Mouse (Mus musculus) CH12.LX (cell line): Measurements from ENCODE around the gene Prpf40b. TPM values are rescaled to one million over a fixed set of nuclear protein-coding genes. Genes with fewer than 3 reads are reported as not detected.

Source experiments
- DNase-seq: peaks from one replicate; pipeline ENCODE4 v3.0.0-alpha.2; 2013; ENCODE audit errors: extremely low read depth
- H3K27ac ChIP-seq: 2 replicates; pipeline ENCODE4 v1.5.1; 2012; ENCODE audit warnings: low read depth, mild to moderate bottlenecking, control low read depth, moderate library complexity; ENCODE audit not compliant: insufficient read depth
- H3K27me3 ChIP-seq: replicated peaks from 2 replicates; pipeline ENCODE3; 2012; ENCODE audit warnings: inconsistent platforms
- H3K36me3 ChIP-seq, 2 experiments: replicated peaks in 1 of 2; 2 replicates each; pipeline versions ENCODE3 to v1.6.1; 2012; ENCODE audit warnings: inconsistent platforms in 1 of 2, low read length in 1 of 2, mild to moderate bottlenecking in 1 of 2, mixed read lengths in 1 of 2, moderate library complexity in 1 of 2; ENCODE audit not compliant: control insufficient read depth in 1 of 2, insufficient read depth in 1 of 2
- H3K4me1 ChIP-seq, 2 experiments: 2 replicates each; pipeline ENCODE4 v1.6.1; 2012; ENCODE audit warnings: inconsistent platforms in 1 of 2, moderate library complexity in 1 of 2; ENCODE audit not compliant: insufficient read depth in 2 of 2, control insufficient read depth in 1 of 2
- H3K4me2 ChIP-seq: 2 replicates; pipeline ENCODE4 v1.6.1; 2012; ENCODE audit warnings: low read depth, mild to moderate bottlenecking, control low read depth; ENCODE audit not compliant: poor library complexity, insufficient read depth, severe bottlenecking
- H3K4me3 ChIP-seq, 3 experiments: fragments of 150-350 bp in 1 of 3; sonication (generic) in 1 of 3; replicated peaks in 1 of 3; 2 replicates each; pipeline versions ENCODE3 to v1.5.1; 2011 to 2012; ENCODE audit warnings: low read depth in 2 of 3, low read length in 2 of 3, mild to moderate bottlenecking in 2 of 3, moderate library complexity in 2 of 3, control low read depth in 1 of 3, improper control_type of control experiment in 1 of 3, inconsistent platforms in 1 of 3, mixed read lengths in 1 of 3; ENCODE audit not compliant: poor library complexity in 1 of 3
- H3K79me2 ChIP-seq: replicated peaks from 2 replicates; pipeline ENCODE4 v1.6.1; 2012; ENCODE audit warnings: mild to moderate bottlenecking, moderate library complexity; ENCODE audit not compliant: control insufficient read depth, poor library complexity, insufficient read depth, severe bottlenecking; ENCODE audit errors: extremely low read depth
- H3K9ac ChIP-seq: 2 replicates; pipeline ENCODE4 v1.6.1; 2012; ENCODE audit warnings: low read depth, mild to moderate bottlenecking, control low read depth, moderate library complexity; ENCODE audit not compliant: insufficient read depth
- H3K9me3 ChIP-seq: replicated peaks from 2 replicates; pipeline ENCODE3; 2012; ENCODE audit warnings: low read length, inconsistent platforms, mixed read lengths
- CHD2 ChIP-seq: IDR thresholded peaks from 2 replicates; pipeline ENCODE4 v1.6.1; 2011; ENCODE audit warnings: low read length, improper control_type of control experiment
- EP300 ChIP-seq: IDR thresholded peaks from 2 replicates; pipeline ENCODE4 v1.6.1; 2011; ENCODE audit warnings: low read length, improper control_type of control experiment
- HCFC1 ChIP-seq: IDR thresholded peaks from 2 replicates; pipeline ENCODE4 v1.6.1; 2012; ENCODE audit warnings: low read depth, mild to moderate bottlenecking, inconsistent platforms, low read length, improper control_type of control experiment
- JUN ChIP-seq: IDR thresholded peaks from 2 replicates; pipeline ENCODE4 v1.6.1; 2011; ENCODE audit warnings: low read depth, mild to moderate bottlenecking, low read length, improper control_type of control experiment, moderate library complexity; ENCODE audit not compliant: insufficient read depth
- KAT2A ChIP-seq: IDR thresholded peaks from 2 replicates; pipeline ENCODE4 v1.6.1; 2012; ENCODE audit warnings: low read length, improper control_type of control experiment, inconsistent platforms; ENCODE audit not compliant: insufficient replicate concordance
- MAFK ChIP-seq: IDR thresholded peaks from 2 replicates; pipeline ENCODE4 v1.6.1; 2011; ENCODE audit warnings: low read length, improper control_type of control experiment; ENCODE audit not compliant: insufficient replicate concordance
- MAX ChIP-seq: IDR thresholded peaks from 2 replicates; pipeline ENCODE4 v1.6.1; 2011; ENCODE audit warnings: low read length, improper control_type of control experiment
- MAZ ChIP-seq: IDR thresholded peaks from 2 replicates; pipeline ENCODE4 v1.6.1; 2012; ENCODE audit warnings: low read depth, mild to moderate bottlenecking, inconsistent platforms, low read length, improper control_type of control experiment, moderate library complexity
- MEF2A ChIP-seq: IDR thresholded peaks from 2 replicates; pipeline ENCODE4 v1.6.1; 2014; ENCODE audit warnings: low read depth, mild to moderate bottlenecking, inconsistent platforms, low read length, improper control_type of control experiment, borderline replicate concordance
- MXI1 ChIP-seq: IDR thresholded peaks from 2 replicates; pipeline ENCODE4 v1.6.1; 2011; ENCODE audit warnings: mild to moderate bottlenecking, low read depth, low read length, improper control_type of control experiment
- PAX5 ChIP-seq: IDR thresholded peaks from 2 replicates; pipeline ENCODE4 v1.6.1; 2012; ENCODE audit warnings: low read length, inconsistent platforms, mixed read lengths
- RCOR1 ChIP-seq: conservative IDR thresholded peaks from 2 replicates; pipeline ENCODE4 v1.6.1; 2012; ENCODE audit warnings: low read depth, mild to moderate bottlenecking, inconsistent platforms, low read length, improper control_type of control experiment
- SIN3A ChIP-seq: IDR thresholded peaks from 2 replicates; pipeline ENCODE4 v1.6.1; 2012; ENCODE audit warnings: low read length, improper control_type of control experiment, inconsistent platforms
- TBP ChIP-seq: conservative IDR thresholded peaks from 2 replicates; pipeline ENCODE4 v1.6.1; 2011; ENCODE audit warnings: low read depth, low read length, improper control_type of control experiment
- TCF12 ChIP-seq: IDR thresholded peaks from 2 replicates; pipeline ENCODE4 v1.6.1; 2014; ENCODE audit warnings: low read depth, mild to moderate bottlenecking, inconsistent platforms, low read length, improper control_type of control experiment
- USF1 ChIP-seq: IDR thresholded peaks from 2 replicates; pipeline ENCODE4 v1.6.1; 2014; ENCODE audit warnings: low read depth, mild to moderate bottlenecking, inconsistent platforms, low read length, improper control_type of control experiment
- ZC3H11A ChIP-seq: IDR thresholded peaks from 2 replicates; pipeline ENCODE4 v1.6.1; 2012; ENCODE audit warnings: low read depth, mild to moderate bottlenecking, inconsistent platforms, low read length, improper control_type of control experiment
- ZKSCAN1 ChIP-seq: IDR thresholded peaks from 2 replicates; pipeline ENCODE4 v1.6.1; 2012; ENCODE audit warnings: low read depth, inconsistent platforms, low read length, improper control_type of control experiment, borderline replicate concordance
- dilution Hi-C: fragments of 300-500 bp; cut with MboI; formaldehyde crosslinking; loops from 2 replicates; pipeline ENCODE4 v1.14.3; 2020; ENCODE audit warnings: low sequenced_read_pairs; ENCODE audit not compliant: extremely low pct_unique_long_range_greater_than_20kb, extremely low pct_ligation_motif_present
- in situ Hi-C: fragments of 300-500 bp; cut with MboI; formaldehyde crosslinking; loops from 3 replicates; pipeline ENCODE4 v1.14.3; 2019; ENCODE audit warnings: low sequenced_read_pairs, low pct_ligation_motif_present, low pct_unique_long_range_greater_than_20kb, mixed read lengths
- polyA plus RNA-seq: library from polyadenylated mRNA; unstranded; fragments of >175 nt; gene quantifications from 2 replicates; pipeline ENCODE4 v1.2.1, GENCODE M21; 2012; ENCODE audit warnings: low read depth; ENCODE audit not compliant: insufficient read length
- total RNA-seq, 2 experiments: library from RNA; depleted of rRNA; stranded (reverse); fragments of 300-350 nt in 1 of 2; fragments of >200 nt in 1 of 2; gene quantifications; 2 replicates each; pipeline ENCODE4 v1.2.3; 2012 to 2014

Prpf40b gene
- total and polyA plus RNA-seq, 3 experiments: 11.7 to 31.8 (median 27.9) TPM

DNA sequence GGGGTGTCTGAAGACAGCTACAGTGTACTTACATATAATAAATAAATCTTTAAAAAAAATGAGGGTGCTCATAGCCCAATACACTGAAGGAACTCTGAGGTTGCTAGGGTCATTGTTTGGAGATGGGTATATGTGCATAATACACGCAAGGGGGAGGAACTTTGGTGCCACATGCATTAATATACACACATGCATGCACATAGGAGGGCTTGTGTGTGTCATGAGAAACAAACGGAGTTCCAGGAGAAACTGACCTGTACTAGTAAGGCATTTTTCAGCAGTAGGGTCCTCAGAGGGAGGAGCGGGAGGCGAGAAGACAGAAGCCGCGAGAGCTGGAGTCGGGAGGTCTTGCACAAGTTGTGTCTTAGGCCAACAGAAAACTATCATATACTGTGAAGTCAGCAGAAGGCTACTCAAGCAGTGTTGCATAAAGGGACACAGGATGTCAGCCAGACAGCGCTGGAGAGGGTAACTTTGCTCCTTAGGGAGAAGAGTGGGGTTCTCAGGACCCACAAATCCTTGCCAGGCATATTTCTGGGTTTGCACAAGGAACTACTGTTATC lies 35.6 kb upstream of the Prpf40b start:
- H3K4me2 ChIP-seq: peak overlapping the region; percentile 48; the same call in 1 of the 2 replicates
- TF ChIP-seq ZKSCAN1: no peak
- no peak for TF ChIP-seq MXI1
- TF ChIP-seq MAFK: no peak
- no peak for TF ChIP-seq MEF2A
- no peak for TF ChIP-seq ZC3H11A
- no peak for TF ChIP-seq PAX5
- no peak for TF ChIP-seq JUN
- no peak for TF ChIP-seq RCOR1
- no peak for TF ChIP-seq CHD2
- no peak for TF ChIP-seq EP300
- TF ChIP-seq TBP: no peak
- TF ChIP-seq HCFC1: no peak
- TF ChIP-seq MAX: no peak
- TF ChIP-seq USF1: no peak
- no peak for TF ChIP-seq SIN3A
- TF ChIP-seq, all 38 proteins: peak for 0
- Histone ChIP-seq H3K27me3 (no peaks in the 10 kb centered on the region), H3K4me1 (peaks cover 9 to 26% of the 10 kb centered on the region in 2 experiments), H3K4me3 (no peak overlapping the region), H3K9ac (no peak overlapping the region), H3K36me3 (peaks cover 0 to 3% of the 10 kb centered on the region in 2 experiments), H3K27ac (no peak overlapping the region), H3K9me3 (no peaks in the 10 kb centered on the region), H3K79me2 (no peaks in the 10 kb centered on the region)
- in situ Hi-C loops (no loop called here), dilution Hi-C loops (no loop called here)
- no peak for DNase-seq

DNA sequence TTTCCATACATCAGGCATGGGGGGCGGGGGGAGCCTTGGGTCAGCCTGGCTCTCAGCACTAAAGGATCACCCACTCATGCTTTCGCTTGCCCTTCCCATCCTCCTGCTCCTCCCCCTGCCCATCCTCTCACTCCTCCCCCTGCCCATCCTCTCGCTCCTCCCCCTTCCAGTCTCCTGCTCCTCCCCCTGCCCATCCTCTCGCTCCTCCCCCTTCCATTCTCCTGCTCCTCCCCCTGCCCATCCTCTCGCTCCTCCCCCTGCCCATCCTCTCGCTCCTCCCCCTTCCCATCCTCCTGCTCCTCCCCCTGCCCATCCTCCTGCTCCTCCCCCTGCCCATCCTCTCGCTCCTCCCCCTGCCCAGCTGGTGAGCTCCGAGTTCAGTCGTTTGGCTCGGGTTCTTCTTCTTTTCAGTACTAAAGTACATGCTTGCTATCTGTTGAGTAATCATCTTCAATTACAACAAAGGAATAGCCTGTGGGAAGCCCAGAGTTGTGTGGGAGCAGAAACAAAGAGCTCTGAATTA lies 35.1 kb upstream of the Prpf40b start:
- H3K9me3 ChIP-seq: no peaks in the 10 kb centered on the region
- in situ Hi-C loops: no loop called here
- no peak overlapping the region for H3K9ac ChIP-seq
- 0 out of 2 replicates have a peak, but pooled peaks have one; percentile 42 for TF ChIP-seq MAZ
- no peak for TF ChIP-seq TCF12
- TF ChIP-seq KAT2A: 0 out of 2 replicates have a peak, but pooled peaks have one; percentile 21
- H3K4me2 ChIP-seq: peak overlapping the region; percentile 72
- dilution Hi-C loops: no loop called here
- peak; percentile 81 for DNase-seq
- no peaks in the 10 kb centered on the region for H3K27me3 ChIP-seq
- H3K27ac ChIP-seq: no peak overlapping the region
- H3K36me3 ChIP-seq: peaks cover 0 to 3% of the 10 kb centered on the region in 2 experiments
- H3K79me2 ChIP-seq: no peaks in the 10 kb centered on the region
- H3K4me3 ChIP-seq: no peak overlapping the region
- H3K4me1 ChIP-seq: peaks cover 9 to 21% of the 10 kb centered on the region in 2 experiments
